Mouse (Mus musculus): ENCODE measurements around the gene Rgs14.

Gene Rgs14

DNA sequence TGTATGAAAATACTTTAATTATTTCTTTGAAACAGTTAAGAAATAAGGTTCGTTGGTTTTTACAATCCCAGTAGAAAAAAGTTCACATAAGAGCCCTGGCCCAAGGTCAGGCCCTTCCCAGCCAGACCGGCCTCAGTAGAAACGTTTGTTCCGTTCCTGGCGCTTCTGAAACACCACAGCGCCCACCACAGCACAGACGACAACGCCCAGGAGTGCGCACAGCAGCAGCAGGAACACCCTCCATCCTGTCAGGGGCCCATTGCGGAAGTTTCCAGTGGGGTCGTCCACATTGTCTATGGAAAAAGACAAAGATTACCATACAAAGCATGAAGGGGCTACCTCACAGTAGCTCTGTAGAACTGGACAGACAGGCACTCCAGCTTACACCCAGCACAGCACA, 22.8 kb upstream of the Rgs14 start:
- no peak for DNase-seq

DNA sequence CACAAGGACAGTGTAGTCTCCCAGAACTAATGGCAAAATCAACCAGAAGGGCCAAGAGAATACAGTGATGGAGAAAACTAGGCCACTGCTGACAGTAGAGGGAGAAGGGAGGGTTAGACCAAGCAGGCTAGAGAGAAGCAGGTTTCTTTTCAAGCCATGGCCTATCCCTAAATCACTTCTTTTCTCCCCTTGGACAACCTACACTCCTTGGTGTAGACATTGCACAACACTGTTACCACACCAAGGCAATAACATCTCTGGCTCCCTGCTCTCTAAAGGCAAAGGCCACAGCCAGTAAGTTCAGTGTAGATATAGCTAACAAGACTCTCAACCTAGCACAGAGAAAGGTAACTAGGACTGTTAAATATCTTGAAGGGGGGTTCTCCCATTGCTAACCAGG, 8.4 kb upstream of the Rgs14 start:
- DNase-seq = no peak

DNA sequence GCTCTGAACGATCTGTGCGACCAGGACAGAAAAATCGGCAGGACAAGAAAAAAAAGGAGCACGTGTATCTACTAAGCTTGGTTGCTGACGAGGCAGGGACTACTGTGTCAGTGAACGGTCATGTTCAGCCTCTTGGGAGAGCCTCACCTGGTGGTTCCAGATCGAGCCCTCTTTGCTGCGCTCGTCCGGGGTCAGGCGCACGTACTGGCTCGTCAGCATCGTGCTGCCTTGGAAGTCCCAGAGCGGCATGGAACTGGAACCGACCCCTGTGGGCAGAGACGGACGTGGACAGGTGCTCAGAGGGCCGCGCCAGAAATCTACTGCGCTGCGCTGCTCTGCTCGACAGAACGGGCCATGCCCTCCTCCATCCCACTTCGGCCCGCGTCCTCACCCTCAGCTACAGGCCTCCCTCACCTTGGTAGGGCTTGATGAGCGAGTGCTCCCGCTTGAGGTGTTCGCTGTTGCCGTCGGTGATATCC, 7.5 kb upstream of the Rgs14 start:
- peak; percentile 14 for DNase-seq

DNA sequence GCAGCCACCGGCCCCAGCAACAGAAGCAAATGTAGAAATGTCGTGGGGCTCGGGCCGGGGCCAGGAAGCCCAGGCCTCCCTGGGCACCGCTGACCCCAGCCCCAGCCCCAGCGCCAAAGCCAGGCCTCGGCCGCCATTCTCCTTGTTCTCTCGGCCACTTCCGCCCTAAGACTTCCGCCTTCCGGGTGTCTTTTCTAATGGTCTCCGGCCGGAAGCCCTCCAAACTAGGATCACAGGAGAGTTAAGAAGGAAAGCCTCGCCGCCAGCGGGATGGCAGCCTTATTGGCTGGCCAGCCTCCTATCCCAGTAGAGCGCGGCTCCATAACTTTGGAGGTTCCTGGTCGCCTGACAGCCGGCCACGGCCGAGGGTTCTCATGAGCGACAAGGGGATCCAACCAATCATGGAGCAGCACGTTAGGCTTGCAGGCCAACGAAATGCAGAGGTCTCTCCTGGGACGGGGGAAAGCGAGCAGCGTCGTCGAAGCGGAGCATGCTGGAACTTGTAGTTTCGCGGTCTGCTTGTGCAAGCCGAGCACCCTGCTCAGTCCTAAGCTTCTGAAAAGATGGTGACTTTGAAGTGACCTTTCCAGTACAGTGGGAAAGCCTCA, 7.0 kb upstream of the Rgs14 start, which contains the start of gene Lman2:
Lman2 (minus strand) TSS at position 331 of the 608 bp plus-strand sequence.
- DNase-seq = peak; percentile 88

DNA sequence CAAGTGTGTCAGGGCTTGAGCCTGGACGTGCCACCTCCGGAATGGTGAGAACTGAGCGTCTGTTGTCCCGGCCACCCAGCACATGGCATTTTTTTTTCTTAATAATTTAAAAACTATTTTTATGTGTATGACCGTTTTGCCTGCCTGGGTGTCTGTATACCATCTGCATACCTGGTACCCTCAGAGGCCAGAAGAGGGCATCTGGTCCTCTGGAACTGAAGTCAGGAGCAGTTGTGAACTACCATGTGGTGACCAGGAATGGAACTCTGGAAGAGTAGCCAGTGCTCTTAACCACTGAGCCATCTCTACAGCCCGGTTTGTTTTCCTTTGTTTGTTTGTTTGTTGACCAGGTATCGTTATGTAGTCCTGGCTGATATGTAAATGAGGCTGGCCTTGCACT, 1.1 kb upstream of the Rgs14 start:
- DNase-seq = no peak

DNA sequence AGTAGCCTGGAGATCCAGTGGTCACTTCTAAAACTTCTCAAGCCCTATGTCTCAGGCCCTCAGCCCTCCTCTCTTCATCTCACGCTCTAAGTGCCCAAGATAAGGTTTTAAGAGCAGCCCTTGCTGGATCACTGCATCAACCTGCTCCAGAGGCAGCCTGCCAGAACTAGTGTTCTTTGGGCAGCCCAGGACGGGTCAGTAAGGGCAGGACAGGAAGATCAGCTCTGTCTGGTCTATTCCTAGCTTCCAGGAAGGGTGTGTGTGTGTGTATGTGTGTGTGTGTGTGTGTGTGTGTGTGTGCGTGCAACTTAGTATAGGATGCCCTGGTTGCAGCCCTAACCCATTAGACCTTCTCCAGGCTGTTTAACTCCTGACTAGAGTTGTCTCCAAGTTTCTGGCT, 702 bp downstream of the Rgs14 start:
- DNase-seq = no peak

DNA sequence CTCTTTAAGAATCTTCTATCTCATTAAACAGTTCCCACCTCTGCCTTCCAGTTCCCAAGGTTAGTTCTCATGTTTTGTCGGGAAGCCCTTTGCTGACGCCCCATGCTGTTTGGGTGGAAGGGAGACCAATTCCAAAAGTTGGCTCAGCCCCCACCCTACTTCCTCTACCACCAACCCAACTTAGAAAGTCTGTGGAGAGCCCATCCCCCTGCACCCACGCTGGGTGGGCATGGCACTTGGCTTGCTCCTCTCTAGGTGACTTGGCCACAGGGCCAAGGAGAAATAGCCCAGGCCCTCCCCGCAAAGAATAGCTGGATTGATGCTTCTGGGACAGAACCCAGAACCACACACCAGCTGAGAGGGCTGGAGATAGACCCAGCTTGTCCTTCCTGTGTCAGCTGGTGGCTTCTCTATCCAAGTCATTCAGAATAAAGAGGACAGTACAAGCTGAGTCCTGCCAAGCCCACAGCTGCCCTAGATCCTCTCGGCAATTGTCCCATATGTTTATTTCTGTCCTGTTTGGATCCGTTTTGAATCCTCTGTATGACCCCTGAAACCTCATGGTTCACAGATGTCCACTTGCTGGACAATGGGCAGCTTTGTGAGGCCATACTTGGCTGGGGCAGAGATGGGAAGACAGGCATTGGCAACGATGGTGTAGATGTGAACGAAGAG, 1.6 kb downstream of the Rgs14 start:
- no peak for DNase-seq

DNA sequence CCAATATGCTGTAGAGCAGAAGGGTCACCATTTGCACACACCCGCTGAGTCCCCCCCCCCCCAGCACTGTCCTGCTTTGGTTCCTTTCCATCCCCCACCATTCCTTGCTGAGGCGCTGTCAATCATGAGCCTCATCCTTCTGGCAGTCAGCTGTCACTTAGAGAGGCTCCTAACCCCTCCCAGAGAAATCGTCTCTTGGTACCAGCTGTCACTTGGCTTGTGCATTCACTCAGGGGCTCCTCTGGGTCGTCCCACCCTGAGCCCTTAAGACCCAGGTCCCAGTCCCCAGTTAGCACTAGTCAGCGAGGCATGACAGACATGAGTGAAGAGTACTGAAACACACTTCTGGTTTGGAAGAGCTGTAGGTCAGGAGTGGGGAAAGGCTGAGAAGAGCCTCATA, 2.2 kb downstream of the Rgs14 start:
- no peak for DNase-seq

DNA sequence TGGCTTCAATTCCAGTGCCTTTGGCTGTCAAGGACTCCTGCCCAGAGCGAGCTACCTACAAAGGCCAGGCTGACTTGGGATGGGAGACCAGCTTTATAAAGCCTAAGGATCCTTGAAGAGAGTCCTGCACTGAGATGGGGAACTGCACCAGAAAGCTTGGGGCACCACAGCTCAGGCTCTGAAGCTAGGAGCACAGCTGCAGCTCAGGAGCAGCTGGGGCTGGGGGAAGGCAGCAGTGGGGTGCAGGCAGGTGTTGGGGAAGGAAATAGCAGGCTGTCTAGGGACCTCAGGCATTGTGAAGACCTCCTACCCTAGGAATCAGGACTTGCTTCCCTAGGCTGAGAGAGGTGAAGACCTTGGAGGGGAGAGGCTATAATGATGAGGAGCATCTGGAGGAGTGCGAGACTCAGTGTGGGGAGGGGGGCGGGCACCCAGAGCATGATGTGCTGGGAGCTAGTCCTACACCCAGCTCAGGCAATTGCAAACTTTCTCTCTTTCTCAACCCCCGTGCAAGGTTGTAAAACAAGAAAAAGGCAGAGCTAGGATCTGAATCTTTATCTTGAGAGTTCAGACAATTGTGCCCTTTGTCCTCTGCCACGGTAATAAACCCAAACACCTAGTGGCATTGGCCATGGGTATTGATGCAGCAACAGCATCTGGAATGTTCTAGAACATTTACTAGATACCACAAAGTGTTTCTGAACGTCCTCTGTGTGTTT, 4.8 kb downstream of the Rgs14 start:
- no peak for DNase-seq

DNA sequence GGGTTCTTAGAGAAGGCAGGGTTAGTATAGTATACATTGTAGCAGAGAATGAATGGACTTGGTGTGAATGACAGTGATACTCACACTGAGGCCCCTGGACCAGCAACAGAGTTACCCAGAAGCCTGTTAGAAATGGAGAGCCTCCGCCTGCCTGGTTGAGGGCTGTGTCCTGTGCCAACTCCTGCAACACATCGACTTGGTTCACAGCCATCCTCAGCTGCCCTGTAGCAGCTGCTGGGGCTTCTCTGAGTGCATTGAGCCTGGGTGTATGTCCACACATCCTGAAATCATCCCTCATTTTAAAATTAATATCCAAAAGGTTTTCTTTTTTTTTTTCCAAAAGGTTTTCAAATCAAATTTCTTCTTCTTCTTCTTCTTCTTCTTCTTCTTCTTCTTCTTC, 6.3 kb downstream of the Rgs14 start:
- no peak for DNase-seq

DNA sequence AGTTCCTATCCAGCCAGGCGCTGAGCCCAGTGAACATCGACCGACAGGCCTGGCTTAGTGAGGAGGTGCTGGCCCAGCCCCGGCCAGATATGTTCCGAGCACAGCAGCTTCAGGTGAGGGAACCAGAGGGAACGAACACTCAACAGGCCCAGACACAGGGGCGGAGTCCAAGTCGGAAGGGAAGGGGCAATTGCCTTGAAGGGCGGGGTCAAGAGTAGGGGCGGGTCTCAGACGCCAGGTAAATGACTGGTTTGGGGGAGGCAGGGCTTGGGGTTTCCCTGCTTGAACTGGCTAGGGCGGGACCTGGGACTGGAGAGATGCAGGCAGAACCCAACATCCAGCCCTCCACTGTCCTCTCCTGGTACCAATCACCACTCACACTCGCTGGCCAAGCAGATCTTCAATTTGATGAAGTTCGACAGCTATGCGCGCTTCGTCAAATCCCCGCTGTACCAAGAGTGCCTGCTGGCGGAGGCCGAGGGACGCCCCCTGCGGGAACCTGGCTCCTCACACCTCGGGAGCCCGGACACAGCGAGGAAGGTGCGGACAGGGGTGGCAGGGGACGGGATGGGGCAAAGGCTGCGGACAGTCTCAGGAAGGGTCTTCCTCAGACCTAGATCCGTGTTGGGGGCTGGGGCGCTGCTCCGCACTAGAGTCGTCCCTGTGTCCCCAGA, 9.5 kb downstream of the Rgs14 start:
- no peak for DNase-seq

DNA sequence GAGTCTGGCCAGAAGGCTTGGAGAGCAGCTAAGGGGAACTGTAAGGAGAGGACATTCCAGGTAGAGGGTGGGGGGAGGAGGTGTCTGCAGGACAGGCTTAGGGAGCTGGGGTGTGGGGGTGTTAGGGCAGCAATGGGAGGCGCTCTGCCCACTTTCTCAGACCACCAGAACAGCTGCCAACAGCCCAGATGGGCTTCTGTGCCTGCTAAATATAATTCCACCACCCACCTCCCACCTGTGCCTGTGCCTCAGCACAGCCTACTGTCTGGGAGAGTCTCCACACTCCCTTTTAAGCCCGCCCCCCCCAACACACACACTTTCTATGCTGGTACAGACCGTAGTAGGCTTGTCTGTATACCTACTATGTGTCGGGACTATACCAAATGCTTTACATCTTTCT, 12.3 kb downstream of the Rgs14 start:
- DNase-seq = no peak

DNA sequence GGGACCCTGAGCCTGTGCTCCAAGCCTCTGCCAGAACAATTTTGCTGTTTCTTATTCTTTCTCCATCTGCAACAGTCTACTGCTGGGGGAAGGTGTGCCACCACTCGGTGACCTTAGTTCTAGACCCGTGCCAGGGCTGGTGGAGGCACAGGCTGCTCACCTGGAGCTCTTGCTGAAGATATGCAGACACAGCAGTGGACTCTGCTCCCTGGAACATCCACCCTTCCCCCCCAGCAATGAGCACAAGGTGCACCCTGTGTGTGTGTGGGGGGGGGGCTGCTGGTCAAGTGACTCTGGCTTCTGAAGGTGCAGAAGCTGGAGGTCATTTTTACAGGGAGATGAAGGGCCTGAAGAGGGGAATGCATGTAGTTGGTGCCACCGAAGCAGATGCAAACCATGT, 21.1 kb downstream of the Rgs14 start:
- DNase-seq = no peak

DNA sequence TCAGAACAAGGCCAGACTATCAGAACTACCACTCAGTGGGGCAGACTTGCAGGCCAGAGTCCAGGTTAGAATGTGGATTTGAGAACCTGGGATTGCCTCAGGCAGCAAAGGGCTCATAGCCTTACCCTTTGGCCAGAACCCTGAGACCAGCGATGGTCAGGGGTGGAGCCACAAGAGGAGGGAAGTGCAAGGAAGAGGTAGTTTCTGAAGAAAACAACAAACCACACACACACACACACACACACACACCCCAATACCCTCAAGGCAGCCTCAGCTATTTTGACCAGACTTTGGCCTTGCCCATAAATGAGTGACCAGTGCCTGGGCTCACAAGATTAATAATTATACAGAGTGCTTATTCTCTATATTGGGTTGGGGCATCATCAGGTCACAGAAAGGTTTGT, 22.1 kb downstream of the Rgs14 start:
- no peak for DNase-seq

DNA sequence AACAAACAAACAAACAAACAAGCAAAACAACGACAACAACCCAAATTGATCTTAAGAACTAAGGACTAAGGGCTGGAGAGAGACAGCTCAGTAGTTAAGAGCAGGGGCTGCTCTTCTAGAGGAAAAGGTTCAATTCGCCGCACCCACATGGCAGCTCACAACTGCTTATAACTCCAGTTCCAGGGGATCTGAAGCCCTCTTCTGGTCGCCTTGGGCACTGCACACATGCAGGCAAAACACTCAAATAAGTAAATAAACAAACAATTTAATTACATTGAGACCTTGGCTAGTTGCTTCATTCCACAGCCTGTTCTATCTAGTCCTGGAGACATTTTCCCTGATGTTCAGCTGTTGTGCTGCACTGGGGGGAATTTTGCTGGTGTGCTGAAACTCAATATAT, 23.4 kb downstream of the Rgs14 start:
- DNase-seq = no peak

DNA sequence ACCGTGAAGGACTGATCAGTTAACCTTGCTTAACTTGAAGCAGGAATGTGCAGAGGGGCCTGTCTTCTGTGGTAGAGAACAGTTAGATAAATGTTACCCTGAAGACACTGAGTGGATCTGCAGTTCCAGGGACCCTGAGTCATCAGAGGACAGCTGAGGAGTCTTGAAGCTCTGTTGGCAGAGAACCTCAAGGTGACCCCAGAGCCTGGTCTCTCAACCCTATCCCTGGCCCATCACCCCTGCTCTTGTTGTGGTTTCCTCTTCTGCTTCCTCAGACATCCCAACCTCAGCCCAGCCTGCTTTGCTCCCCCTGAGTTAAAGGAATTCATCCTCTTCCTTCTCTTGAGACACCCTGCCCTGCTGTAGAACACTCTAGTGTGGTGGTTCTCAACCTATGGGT, 28.6 kb downstream of the Rgs14 start, which contains the start of gene Slc34a1:
Slc34a1 (plus strand) TSS at position 100 of the 400 bp plus-strand sequence.
- DNase-seq = no peak

DNA sequence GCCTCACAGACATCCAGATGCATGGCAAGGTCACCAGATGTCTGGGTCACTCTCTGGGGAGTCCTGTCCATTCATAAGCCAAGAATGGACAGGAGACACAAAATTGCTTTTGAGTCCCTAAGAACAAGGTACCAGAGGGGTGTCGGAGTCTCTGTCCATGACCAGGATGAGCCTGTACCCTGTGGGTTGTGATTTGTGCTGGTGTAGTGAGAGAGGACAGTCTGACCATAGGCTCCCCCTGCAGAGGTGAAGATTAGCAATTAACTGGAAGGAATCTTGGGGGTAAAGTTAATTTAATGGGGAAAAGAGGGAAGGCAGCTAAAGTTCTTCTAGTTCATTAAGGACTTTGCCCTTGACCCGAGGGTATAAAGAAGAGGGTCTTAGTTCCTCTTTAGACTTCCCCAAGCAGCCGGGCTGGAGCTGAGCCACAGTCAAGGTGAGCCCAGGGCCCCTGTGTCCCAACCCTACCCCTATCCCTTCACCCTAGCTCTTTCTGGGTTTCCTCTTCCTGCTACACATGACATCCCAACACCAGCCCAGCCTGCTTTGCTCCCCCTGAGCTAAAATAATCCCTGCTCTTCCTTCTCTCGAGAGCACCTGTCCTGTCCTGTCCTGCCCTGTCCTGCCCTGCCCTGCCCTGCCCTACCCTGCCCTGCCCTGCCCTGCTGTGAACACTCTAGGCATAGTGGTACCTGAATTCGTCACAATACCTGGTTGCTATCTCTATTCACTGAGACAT, 29.9 kb downstream of the Rgs14 start:
- DNase-seq = no peak

DNA sequence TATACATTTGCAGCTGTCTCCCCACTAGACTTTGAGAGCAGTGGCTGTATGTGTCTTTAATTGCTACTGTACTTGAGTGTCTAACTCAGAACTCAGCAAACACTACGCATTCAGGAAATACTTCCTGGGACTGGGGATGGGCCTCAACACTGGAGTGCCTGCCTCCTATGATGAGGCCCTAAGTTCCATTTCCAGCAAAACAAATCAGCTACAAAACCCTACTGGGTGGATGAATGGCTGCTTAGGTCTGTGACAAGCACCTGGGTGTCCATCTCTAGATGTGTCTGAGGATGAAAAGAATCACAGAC, 30.5 kb downstream of the Rgs14 start:
- no peak for DNase-seq

DNA sequence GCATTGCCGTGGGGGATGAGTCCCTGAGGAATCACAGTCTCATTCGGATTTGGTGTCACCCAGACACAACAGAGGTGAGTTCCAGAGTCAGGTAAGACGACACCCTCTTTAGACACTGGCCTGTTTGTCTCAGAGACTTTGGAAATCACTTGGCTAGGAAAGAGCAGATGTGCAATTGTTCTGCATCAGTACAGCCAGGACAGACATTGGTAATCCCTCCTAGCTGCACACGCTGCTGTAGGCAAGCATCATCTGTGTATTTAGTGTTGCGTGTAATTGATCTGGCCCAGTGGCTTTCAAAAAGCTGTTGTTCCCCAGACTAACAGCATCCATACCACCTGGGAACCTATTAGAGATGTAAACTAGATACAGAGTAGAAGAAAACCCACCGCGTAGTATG, 33.7 kb downstream of the Rgs14 start:
- DNase-seq = no peak

DNA sequence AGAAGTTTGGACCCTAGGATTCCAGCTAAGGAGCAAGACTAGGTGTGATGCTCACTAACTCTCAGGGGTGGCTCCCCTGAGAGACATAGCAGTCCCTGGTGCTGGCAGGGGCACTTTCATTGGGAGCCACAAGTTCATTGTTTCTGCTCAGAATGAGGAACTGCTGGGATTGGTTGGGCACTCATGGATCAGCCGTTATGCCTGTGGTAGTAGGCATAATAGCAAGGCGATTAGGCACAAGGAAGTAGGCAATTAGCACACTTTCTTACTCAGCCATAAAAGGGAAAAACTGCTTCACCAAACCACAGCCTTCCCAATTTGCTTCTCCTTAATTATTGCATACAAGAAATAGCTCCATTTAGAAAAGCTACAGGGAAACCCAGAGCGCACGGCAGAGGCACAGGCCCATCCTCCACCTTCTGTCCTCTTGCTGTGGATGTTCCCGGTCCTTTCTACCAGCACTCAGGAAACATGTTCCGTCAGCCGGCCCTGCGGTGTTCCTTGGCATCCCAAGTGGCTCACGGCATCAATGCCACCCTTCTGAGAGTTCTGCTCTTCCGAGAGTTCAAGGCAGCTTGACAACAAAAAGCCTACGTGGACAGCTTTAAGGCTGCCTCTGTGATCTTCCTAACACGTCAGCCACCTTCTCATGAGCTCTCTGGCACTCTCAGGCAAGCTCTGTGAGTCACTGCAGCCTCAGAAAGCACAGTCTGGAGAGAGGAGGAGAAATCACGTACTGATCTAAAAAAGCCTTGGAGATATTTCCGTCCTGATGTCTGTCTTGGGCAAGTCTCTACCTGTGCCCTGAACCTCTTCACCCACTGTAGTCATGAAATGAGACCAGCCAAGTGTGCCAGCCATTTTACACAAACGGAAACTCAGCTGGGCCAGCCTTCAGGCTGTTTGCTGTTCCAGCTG, 34.7 kb downstream of the Rgs14 start:
- no peak for DNase-seq

DNA sequence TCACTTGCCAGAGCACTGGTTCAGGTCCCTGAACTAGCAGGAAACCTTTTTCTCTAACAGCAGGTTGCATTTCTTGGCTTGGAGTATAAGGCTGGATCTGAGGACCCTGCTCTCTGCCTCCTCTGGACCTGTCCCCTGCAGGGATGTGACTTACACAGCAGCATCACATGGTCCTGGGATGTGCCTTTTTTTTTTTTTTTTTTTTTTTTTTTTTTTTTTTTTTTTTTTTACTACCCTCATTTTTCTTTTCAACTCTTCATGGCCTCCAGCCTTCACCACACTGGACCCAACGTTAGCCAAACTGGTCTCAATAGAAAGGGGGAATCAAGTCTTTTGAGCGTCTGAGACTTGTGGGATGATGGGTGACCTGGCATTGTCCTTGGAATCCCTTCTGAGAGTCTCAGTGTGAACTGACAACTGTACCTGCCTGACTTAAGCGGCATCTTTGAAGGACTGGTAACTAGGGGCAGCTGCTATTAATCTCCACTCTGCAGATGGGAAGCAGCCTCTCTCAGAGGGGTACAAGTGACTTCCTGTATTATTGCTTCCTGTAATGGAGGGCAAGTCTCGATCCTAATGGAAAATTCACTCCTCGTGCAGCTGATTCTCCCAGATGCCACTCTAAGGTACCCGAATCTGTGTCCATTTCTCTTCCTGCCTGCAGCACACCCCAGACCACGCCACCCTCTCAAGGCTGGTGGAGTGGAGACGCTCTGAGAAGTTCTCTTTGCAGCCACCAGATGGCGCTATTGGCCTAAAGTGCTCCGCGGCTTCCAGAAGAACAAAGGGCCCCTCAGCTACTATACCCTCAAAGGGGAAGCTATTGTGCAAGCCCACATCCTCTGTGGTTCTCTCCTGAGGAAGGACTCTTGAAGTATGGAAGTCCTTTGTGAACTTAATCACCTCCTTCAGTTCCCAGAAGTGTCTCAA, 35.6 kb downstream of the Rgs14 start:
- DNase-seq = peak; percentile 85

Data from right cerebral cortex, postnatal 4 days (tissue).